Mouse (Mus musculus): Measurements from ENCODE around the gene Gm20388. TPM values are rescaled to one million over a fixed set of nuclear protein-coding genes. Genes with fewer than 3 reads are reported as not detected.

Gene Gm20388
- total RNA-seq, 1 experiment from 2014 or later = 35.7 TPM

DNA sequence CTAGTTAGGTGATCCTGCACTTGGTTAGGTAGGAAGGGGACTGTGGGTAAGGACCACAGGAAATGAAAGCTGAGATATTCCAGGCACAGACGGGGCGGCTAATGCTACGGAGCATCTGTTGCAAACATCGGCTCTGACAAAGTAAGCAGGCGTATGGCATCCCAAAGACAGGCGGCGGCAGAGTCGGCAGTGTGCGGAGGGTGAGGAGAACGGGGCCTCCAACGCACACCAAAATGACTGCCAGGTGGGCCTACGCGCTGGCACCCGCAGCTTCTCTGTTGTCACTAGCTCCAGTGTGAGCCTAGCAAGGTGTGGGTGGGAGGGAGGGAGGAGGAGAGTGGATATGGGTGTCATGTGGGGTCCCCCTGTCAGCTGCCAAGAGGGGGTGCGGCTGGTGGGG lies 2730.8 kb downstream of the Gm20388 start:
- no peak for ATAC-seq (replicated peaks; ENCODE audit: low read depth, poor library complexity, severe bottlenecking)

DNA sequence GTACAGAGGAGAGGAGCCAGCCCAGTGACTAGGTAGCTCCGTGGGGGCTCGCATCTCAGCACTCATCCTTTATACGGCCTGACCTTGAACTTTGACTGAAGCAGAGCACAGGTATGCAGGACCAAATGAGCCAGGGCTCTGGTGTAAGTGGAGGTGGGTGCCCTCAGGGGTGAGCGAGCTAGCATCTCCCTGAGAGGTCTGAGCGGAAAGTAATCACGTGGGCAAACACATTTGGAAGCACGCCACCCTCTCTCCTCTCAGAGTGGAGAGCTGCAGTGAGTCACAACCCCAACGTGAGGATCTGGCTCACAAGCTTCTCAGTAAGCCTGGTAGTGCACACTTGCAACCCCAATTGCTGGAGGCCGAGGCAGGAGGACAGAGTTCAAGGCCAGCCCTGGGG lies 2731.4 kb downstream of the Gm20388 start:
- no peak for ATAC-seq (replicated peaks; ENCODE audit: low read depth, poor library complexity, severe bottlenecking)

DNA sequence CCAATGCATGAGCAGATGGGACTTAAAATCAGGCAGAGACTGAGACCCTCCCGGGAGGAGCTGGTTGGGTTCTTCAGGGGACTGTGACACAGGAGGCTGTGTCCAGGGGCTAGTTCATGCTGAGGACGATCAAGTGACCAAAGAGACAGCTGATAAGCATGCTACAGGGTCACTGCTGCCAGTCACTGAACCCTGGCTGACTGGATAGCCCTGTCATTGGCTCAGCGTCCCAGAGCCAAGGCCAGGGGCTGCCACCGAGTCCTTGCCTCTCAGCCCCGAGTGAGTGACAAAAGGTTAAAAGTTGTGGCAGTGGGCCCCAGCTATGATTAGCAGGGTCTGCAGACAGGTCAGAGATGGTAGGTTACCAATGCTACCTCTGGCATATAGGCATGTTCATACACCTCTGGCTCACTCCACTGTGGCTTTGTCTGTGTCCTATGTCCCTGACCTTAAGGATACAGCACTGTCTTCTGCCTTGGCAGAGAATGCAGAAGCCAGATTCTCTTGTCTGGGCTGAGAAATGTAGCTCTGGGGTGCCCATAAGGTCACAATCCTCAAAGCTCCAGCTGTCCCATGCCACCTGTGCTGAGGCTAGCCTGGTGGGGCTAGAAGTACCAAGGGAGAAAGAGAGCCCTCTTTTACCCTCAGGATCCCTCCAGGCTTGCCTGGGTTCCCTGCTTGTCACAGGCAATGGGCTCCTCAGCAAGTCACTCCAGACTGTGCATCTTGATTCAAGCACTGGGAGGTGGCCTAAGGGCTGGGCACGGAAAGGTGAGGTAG lies 2733.7 kb downstream of the Gm20388 start:
- no peak for ATAC-seq (replicated peaks; ENCODE audit: low read depth, poor library complexity, severe bottlenecking)

DNA sequence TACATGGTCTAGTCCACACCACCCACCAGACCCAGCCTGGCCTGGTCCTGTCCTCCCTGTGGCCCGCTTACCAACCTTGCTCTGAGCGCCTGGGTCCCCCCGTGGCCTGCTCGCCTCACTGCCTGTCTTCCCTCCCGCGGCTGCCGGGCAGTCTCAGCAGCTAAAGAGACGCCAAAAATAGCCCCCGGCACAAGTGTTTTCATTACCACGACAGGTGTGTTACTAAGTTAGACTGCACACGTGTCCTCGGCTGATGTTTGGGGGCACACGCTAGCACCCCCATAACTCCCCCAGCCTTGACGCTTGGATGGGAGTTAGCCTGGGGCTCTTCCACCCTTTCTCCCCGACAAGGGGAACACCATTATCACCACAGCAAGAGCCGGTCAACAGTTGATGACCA lies 2735.7 kb downstream of the Gm20388 start:
- ATAC-seq (replicated peaks; ENCODE audit: low read depth, poor library complexity, severe bottlenecking) = no peak

DNA sequence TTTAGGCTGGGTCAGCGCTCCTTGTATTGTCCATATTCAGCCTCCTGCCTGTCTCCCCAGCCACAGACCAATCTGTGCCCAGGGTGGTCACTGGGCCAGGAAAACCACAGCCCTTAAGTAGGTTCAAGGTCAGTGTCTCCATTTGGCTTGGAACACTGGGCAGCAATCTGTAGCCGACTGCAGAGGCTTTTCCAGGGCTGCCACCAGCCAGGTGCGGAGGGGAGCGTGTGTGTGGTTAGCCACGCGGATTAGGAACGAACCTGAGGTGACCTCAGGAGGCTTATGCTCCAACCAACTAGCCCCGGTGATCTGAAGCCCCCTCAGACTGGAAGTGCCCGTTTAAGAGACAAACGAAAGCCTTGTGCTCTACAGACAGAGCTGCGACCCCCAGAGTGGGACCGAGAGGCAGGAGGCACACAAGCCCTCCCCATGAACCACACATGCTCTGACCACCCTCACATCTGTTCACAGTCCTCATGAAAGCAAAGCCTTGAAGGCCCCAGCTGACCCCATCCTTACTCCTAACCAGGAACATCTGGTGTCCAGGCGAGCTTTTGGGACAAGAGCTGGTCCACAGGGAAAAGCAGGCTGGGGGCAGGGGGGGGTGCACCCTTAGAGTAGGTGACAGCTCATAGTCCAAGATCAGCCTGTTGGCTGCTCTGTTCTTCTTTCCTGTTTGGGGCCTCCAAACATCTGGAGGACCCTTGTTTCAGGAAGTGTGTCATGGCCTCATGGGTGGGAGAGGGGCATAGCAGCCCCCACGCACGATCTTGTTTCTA lies 2737.7 kb downstream of the Gm20388 start:
- no peak for ATAC-seq (replicated peaks; ENCODE audit: low read depth, poor library complexity, severe bottlenecking)

DNA sequence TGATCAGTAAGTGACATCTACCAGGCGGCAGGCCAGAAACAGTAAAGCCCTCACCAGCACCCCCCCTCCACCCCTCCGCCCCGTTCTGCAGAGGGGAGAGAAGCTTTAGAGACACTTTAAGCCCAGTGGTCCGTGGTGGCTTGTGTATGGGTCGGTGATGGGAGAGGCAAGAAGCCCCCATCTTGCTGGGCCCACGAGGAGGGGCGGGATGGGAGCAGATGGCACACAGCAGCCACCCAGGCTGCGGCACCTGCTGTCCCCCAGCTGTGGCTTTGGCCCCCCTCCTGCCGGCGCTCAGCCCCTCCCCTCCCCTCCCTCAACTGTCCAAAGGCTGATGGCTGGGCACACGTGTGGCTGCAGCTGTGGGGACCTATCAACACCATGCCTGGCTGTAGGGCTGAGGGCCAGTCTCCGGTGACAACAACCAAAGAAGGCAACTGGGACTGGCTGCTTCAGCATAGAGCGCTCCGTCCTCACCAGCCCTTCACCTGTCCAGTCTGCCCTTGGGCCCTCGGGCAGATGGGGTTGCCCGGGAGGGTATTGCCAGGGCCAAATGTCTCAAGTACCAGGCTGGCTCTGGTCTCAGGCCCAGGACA lies 2740.8 kb downstream of the Gm20388 start:
- ATAC-seq (replicated peaks; ENCODE audit: low read depth, poor library complexity, severe bottlenecking) = no peak

DNA sequence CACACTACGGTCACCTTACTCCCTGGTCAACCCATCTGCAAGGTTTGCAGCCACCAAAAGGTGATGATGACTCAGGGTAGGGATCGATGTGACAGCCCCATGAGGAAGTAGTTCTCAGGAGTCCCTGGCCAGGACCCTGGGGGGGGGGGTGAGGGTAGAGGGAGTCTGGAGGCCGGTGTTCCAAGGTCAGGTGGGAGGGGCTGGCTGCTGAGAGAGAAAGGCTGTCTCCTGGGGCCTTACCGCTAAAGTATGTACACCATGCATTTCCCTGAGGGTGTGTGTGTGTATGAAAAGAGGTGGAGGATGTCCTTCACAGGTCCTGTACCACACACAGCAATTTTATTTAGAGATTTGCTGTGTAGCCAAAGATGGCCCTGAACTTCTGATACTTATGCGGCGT lies 2742.0 kb downstream of the Gm20388 start:
- no peak for ATAC-seq (replicated peaks; ENCODE audit: low read depth, poor library complexity, severe bottlenecking)

DNA sequence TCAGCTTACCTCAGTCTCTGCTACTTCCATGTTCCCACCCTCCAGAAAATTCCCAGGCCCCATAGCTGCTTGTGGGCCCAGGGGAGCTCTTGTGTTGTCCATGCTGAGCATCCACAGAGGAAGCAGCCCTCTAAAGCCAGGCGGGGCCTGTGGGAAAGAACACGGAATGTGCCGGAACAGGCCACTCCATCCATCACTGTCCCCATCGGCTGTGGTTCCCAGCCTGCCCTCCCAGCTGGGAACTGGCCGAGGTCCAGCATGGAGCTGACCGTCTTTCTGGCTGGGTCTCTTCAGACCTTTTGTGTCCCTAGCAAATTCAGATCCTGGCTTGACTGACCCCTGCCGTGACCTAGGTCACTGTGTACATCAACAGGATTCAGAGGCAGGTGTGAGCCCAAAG lies 2744.1 kb downstream of the Gm20388 start:
- ATAC-seq (replicated peaks; ENCODE audit: low read depth, poor library complexity, severe bottlenecking) = no peak

DNA sequence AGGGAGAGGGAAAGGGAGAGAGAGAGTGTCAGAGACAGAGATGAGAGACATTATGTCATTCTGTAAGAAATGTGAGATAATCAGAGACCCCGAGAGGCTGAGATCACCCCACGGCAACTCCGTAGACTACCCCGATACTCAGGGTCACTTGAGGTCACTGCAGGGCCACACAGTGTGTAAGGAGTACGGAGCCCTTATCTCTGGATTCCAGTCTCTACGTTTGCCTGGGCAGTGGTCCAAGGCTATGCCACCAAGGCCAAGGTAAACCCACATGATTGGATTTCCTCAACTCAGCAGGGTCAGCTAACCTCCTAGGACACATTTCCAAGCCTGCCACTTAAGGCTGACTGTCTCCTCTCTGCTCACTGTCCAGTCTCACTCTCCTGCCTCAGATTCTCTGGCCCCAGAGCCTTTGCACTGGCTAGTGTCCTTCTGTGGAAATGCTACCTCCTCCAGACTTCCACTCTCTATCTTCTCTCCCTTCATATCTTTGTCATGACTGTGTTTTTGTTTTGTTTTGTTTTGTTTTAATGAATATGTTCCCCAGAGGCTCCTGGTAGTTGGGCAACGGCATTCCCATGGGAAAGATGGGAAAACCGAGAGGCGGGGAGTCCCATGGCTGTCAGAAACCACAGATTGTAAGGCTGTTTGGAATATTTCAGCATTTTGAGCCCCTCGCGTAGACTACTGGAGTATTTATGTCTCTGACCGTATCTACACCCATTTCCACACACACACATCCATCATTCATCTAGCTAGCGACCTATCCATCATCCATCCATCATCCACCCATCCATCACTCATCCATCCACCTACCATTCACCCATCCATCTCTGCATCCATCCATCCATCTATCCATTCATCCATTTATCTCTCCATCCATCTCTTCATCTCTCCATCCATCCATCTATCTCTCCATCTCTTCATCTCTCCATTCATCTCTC lies 2745.7 kb downstream of the Gm20388 start:
- ATAC-seq (replicated peaks; ENCODE audit: low read depth, poor library complexity, severe bottlenecking) = peak; percentile 56; the same call in 1 of the 2 replicates

DNA sequence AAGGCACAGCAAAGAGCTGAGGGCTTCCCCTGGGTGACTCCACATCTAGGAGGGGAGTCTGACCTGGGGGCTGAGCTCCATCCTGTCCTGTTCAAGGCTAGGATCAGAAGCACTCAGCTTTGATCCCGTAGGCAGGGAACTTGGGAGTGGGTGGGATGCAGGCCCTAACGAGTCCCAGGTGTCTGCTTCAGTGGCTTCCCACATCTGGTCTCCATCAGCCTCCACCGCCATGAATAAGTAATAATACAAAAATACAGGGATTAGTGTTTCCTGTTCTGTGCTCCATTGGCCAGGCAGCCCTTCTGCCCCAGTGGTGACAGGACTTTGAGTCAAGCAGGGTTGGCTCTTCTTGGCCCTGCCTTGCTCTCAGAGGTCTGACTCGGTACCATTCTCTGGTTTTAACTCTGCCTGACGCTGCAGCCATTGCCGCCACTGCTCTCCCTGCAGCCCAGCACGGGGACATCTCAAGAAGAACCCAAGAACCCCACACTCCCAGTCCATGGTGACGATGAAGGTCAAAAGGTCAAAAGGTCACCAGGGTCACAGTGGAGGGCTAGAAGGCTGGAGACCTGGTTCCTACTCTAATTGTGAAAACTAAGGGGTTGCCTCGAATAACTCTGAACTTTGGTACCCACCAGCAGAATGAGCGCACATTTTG lies 2747.6 kb downstream of the Gm20388 start:
- ATAC-seq (replicated peaks; ENCODE audit: low read depth, poor library complexity, severe bottlenecking) = no peak

DNA sequence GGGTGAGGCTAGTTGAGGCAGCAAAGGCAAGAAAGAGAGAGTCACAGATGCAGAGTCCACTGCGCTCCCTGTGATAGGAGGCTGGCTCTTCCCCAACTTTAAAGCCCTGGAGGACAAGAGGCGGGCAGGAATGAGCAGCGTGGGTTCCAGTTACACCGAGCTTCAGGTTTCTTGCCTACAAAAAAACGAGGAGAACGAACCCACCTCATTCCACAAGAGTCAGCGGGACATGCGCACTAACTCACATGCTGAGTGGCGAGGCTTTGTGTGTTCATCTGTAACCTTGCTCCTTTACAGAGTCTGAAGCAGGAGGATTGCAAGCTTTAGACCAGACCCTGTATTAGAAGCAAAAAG lies 2748.1 kb downstream of the Gm20388 start:
- ATAC-seq (replicated peaks; ENCODE audit: low read depth, poor library complexity, severe bottlenecking) = no peak

DNA sequence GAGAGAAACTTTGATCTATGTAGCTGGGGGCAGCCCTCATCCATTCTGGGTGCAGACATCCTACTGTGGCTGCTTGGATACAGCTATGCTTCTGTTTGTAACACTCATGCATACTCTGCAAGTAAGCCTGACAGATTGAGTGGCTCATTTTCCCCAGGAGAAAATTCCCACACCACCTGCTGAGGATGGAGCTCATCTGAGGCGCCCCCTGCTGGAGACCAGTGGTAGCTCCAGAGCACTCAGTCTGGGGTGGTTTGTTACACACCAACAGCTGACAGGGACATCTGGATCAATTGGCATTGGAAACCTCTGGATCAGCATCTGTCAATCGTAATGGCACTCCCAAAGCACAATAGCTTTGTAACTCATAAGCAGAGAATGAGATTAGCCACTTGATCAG lies 2749.4 kb downstream of the Gm20388 start:
- no peak for ATAC-seq (replicated peaks; ENCODE audit: low read depth, poor library complexity, severe bottlenecking)

DNA sequence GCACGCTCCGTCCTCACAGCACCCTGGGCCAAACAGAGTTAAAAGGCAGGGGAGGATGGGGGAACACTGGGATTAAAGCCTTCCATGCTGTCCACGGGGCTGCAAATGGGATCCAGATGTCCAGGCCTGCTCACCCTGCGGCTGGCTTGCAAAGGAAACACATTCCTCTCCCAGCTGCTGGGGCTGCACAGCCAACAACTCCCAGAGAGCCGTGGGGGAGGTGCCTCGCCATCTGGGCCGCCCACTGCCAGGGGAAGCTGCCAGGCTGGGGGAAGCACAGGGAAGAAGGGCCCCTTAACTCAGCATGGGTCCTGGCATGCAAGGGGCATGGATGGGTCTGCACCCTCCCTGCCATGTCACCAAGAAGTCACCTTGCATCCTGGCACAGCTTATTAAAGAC lies 2750.5 kb downstream of the Gm20388 start:
- no peak for ATAC-seq (replicated peaks; ENCODE audit: low read depth, poor library complexity, severe bottlenecking)

DNA sequence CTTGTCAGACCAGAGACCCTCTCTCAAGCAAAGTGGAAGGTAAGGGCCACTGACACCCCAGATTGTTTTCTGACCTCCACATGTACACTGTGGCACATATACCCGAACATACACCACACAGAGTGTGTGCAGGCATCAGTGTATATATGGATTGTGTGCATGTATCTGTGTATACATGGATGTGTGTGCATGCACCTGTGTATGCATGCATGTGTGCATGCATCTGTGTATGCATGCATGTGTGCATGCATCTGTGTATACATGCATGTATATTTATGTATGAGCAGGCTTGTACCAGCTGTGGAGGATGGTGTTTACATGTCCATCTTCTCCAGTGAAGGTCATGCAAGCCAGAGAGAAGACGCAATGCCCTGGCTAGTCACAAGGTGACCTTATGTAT lies 2751.3 kb downstream of the Gm20388 start:
- ATAC-seq (replicated peaks; ENCODE audit: low read depth, poor library complexity, severe bottlenecking) = no peak

DNA sequence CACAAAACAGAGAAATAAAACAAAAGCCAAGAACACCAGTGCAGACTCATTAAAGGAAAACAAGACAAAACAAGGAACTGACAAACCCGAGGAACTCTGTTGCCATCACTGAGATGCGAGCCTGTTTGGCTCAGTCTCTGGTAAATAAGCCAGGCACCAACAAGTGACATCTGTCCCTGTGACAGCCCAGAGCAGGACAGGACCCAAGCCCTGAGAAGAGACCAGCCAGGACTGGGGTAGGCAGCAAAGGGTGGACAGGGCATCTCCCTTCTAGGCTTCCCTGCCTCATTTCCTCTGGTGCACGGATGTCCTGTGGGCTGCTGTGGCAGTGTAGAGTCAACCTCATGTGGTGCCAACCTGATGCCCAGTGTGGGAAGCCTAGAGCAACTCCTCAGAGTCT lies 2752.5 kb downstream of the Gm20388 start:
- no peak for ATAC-seq (replicated peaks; ENCODE audit: low read depth, poor library complexity, severe bottlenecking)

DNA sequence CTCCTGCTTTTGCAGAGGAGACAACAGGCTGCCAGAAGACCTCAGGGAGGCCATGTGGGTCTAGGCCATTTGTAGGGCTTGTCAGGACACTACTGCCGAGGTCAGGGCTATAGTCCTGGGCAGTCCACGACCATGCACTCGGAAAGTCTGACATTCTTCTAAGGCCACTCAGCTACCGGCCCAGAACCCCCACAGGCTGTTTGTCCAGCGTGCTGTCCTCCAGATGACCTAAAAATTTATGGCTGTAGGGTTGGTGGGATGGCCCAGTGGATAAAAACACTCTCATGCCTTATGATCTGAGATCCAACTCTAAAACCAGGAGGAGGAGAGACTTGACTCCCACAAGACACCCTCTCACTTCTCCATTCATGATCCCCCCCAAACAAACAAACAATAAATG lies 2753.0 kb downstream of the Gm20388 start:
- ATAC-seq (replicated peaks; ENCODE audit: low read depth, poor library complexity, severe bottlenecking) = no peak

DNA sequence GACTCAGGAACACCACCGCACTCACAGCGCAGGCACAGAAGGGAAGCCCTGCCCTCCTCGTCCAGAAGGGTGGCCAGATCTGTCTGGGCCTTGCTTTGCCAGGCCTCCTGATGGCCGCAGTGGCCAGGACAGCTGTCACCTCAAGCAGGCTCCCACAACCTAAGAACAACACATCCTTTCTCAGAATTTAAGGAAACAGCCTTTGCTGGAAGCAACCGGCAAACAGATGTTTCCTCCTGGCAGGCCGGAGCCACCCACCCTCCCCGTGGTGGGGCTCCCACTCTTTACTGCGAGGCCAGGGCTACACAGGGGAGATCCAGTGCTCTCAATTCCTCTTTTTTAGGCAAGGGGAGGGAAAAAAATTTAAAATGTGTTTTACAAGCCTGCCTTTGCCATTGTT lies 2754.6 kb downstream of the Gm20388 start:
- peak; percentile 51 for ATAC-seq (replicated peaks; ENCODE audit: low read depth, poor library complexity, severe bottlenecking)

DNA sequence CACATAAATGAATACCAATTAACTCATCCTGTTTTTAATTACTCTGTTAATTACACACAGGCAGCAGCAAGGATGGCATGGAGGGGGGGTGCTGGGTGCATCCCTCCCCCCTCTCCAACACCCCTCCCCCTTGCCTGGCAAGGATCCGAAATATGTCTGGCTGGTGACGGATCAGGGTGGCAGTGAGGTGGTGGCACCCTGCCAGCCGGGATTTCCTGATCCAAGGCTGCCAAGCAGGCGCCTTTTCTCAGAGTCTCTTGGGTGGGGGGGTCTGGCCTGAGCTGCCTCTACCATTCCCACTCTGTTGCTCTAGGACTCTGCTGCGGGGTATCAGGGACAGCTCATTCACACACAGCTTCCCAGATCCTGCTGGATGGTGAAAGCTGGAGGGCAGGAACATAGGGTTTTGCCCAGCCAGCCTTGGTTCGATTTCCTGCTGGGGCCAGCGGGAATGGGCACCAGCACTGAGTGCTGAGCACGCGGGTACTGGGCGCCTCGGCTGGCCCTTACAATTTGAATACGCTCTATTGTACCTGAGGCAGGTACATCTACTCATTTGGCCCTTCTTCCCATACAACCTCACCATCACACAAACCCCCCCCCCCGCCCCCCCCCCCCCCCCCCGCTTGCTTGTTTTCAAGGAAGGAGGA lies 2755.2 kb downstream of the Gm20388 start:
- ATAC-seq (replicated peaks; ENCODE audit: low read depth, poor library complexity, severe bottlenecking) = 0 out of 2 replicates have a peak, but pooled peaks have one; percentile 7

DNA sequence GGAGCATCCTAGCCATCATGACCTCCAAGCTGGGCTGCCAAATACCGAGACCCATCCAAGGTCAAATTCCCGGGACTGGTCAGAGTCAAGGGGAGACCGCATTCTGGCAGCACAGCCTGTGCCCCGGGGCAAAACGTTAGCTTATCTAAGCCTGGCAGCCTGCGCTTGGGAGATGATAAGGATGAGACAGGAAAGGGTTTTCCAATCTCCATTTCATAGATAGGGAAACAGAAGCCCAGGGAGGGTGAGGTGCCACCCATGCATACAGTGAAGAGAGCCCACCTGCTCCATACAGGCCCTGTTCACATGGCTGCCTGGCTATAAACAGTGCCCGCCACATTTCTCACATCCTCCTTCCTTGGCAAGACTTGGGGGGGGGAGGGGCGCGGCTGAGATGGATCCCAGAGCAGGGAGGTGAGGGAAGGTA lies 2755.7 kb downstream of the Gm20388 start:
- ATAC-seq (replicated peaks; ENCODE audit: low read depth, poor library complexity, severe bottlenecking) = peak; percentile 30

Data from common myeloid progenitor, adult 5-6 weeks (primary cell).